ENCODE assay signal across 21 mouse cellular contexts in the genomic region with DNA sequence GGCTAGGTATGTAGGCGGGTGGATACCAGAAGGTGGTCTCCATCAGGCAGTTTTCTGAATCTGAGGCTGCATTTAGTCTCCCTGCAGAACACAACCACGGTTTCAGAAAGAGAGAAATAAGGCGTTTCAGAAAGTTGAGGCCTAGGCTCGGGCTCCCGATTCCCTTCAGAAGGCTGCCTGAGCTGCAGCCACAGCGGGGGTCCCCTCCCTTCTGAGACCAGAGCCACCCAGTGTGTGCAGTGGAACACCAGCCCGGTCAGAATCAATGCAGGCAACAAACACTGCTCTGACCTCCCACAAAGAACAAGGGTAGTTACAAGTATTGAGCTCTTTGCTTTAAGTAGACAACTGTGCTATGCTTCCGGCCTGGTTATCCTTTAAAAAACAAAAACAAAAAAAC. TPM values are rescaled to one million over a fixed set of nuclear protein-coding genes. Genes with fewer than 3 reads are reported as not detected.
A peak's percentile ranks its signal among the peaks of the same experiment; 100 is the strongest.
DNase-seq lines count a peak whose midpoint lies in the region; ATAC-seq and TF ChIP-seq lines count a peak whose summit lies in the region.
"Had no signal": no experiment of that assay in that cellular context is flagged by ENCODE, and none has a peak within 500 bp of the region (broad histone marks: within the 10 kb centered on the region; RNA-seq: fewer than 3 reads in every experiment).

No protein-coding gene starts in this region.

- peaks cover 83% of the 10 kb centered on the region for H3K27me3 ChIP-seq in hindbrain, embryonic 11.5 days (ENCODE audit: control insufficient read depth, insufficient read depth, low read length)
- H3K27me3 ChIP-seq in hindbrain, embryonic 16.5 days (replicated peaks; ENCODE audit: control insufficient read depth, insufficient read depth, low read length): peaks cover 45% of the 10 kb centered on the region
- H3K27me3 ChIP-seq in stomach, embryonic 14.5 days (ENCODE audit: control insufficient read depth, insufficient read depth, low read length): peaks cover 58% of the 10 kb centered on the region
- peaks cover 42% of the 10 kb centered on the region for H3K27me3 ChIP-seq in stomach, postnatal 0 days (ENCODE audit: control insufficient read depth, insufficient read depth, low read length)
- H3K27me3 ChIP-seq in intestine, embryonic 15.5 days (replicated peaks): peaks cover 34% of the 10 kb centered on the region

- H3K4me2 ChIP-seq in hindbrain, embryonic 11.5 days (replicated peaks; ENCODE audit: low read depth, low read length): no peak overlapping the region
- H3K4me2 ChIP-seq in hindbrain, embryonic 16.5 days (ENCODE audit: low read length): no peak overlapping the region
- peak overlapping the region; percentile 25 for H3K4me2 ChIP-seq in stomach, embryonic 14.5 days (replicated peaks; ENCODE audit: low read depth, low read length)
- no peak overlapping the region for H3K4me2 ChIP-seq in stomach, postnatal 0 days (replicated peaks; ENCODE audit: low read depth)
- H3K4me2 ChIP-seq in intestine, embryonic 15.5 days (replicated peaks): peak overlapping the region; percentile 85
- H3K4me2 ChIP-seq: embryonic facial prominence, embryonic 15.5 days; hindbrain, embryonic 15.5 days had no signal

- 2% methylated on average over 8 of the region's 8 CpGs for WGBS in hindbrain, embryonic 11.5 days
- WGBS in hindbrain, embryonic 16.5 days: 13% methylated on average over 8 of the region's 8 CpGs
- WGBS in stomach, embryonic 14.5 days: 16% methylated on average over 8 of the region's 8 CpGs
- WGBS in stomach, postnatal 0 days: 39% methylated on average over 8 of the region's 8 CpGs
- WGBS in intestine, embryonic 15.5 days: 13% methylated on average over 8 of the region's 8 CpGs

- no peak for TF ChIP-seq CTCF in stomach, postnatal 0 days (IDR thresholded peaks at IDR 0.05; ENCODE audit: low read depth)

- H3K36me3 ChIP-seq in hindbrain, embryonic 11.5 days (ENCODE audit: control insufficient read depth, insufficient read depth, low read length): no peaks in the 10 kb centered on the region
- H3K36me3 ChIP-seq in hindbrain, embryonic 16.5 days (ENCODE audit: control insufficient read depth, insufficient read depth, low read length): no peaks in the 10 kb centered on the region
- no peaks in the 10 kb centered on the region for H3K36me3 ChIP-seq in stomach, embryonic 14.5 days (ENCODE audit: control insufficient read depth, insufficient read depth, low read length)
- no peaks in the 10 kb centered on the region for H3K36me3 ChIP-seq in stomach, postnatal 0 days (ENCODE audit: control insufficient read depth, insufficient read depth, low read length)
- no peaks in the 10 kb centered on the region for H3K36me3 ChIP-seq in intestine, embryonic 15.5 days
- H3K36me3 ChIP-seq: embryonic facial prominence, embryonic 15.5 days; G1E; hindbrain, embryonic 15.5 days had no signal

- TF ChIP-seq EP300 in stomach, postnatal 0 days (optimal IDR thresholded peaks at IDR 0.05): no peak

- no peak for ATAC-seq in hindbrain, embryonic 11.5 days (ENCODE audit: low FRiP score)
- no peak for ATAC-seq in hindbrain, embryonic 16.5 days
- ATAC-seq in stomach, embryonic 14.5 days (ENCODE audit: insufficient number of reproducible peaks, insufficient read depth, low FRiP score, low read depth): no peak
- no peak for ATAC-seq in stomach, postnatal 0 days (ENCODE audit: low FRiP score, low TSS enrichment)
- no peak for ATAC-seq in intestine, embryonic 15.5 days

- no peak overlapping the region for H3K4me3 ChIP-seq in hindbrain, embryonic 11.5 days (ENCODE audit: low read depth, low read length)
- H3K4me3 ChIP-seq in hindbrain, embryonic 16.5 days (ENCODE audit: low read length): no peak overlapping the region
- peak overlapping the region; percentile 34; the same call in 1 of the 2 replicates for H3K4me3 ChIP-seq in stomach, embryonic 14.5 days (ENCODE audit: low read depth, low read length)
- no peak overlapping the region for H3K4me3 ChIP-seq in stomach, postnatal 0 days (ENCODE audit: low read depth, low read length)
- H3K4me3 ChIP-seq in intestine, embryonic 15.5 days (replicated peaks): peak overlapping the region; percentile 52
- H3K4me3 ChIP-seq: hindbrain, embryonic 15.5 days; left cerebral cortex, adult 2 months had no signal

- H3K9ac ChIP-seq in hindbrain, embryonic 11.5 days (ENCODE audit: low read depth, low read length): no peak overlapping the region
- no peak overlapping the region for H3K9ac ChIP-seq in hindbrain, embryonic 16.5 days (ENCODE audit: low read depth, low read length)
- no peak overlapping the region for H3K9ac ChIP-seq in stomach, embryonic 14.5 days (replicated peaks; ENCODE audit: low read depth, low read length)
- no peak overlapping the region for H3K9ac ChIP-seq in stomach, postnatal 0 days (ENCODE audit: low read length)
- H3K9ac ChIP-seq in intestine, embryonic 15.5 days: peak overlapping the region; percentile 41
- H3K9ac ChIP-seq: embryonic facial prominence, embryonic 15.5 days; hindbrain, embryonic 15.5 days had no signal

- peaks cover 13% of the 10 kb centered on the region for H3K4me1 ChIP-seq in hindbrain, embryonic 11.5 days (replicated peaks; ENCODE audit: control insufficient read depth, insufficient read depth, low read length)
- H3K4me1 ChIP-seq in hindbrain, embryonic 16.5 days (ENCODE audit: control insufficient read depth, insufficient read depth, low read depth, low read length): no peaks in the 10 kb centered on the region; the same call in 1 of the 2 replicates
- peaks cover 8% of the 10 kb centered on the region for H3K4me1 ChIP-seq in stomach, embryonic 14.5 days (ENCODE audit: control insufficient read depth, insufficient read depth, low read length)
- no peaks in the 10 kb centered on the region for H3K4me1 ChIP-seq in stomach, postnatal 0 days (replicated peaks; ENCODE audit: control insufficient read depth, insufficient read depth)
- peaks cover 9% of the 10 kb centered on the region; the same call in 1 of the 2 replicates for H3K4me1 ChIP-seq in intestine, embryonic 15.5 days (replicated peaks)

- no peak overlapping the region for H3K27ac ChIP-seq in hindbrain, embryonic 11.5 days (ENCODE audit: low read depth, low read length)
- H3K27ac ChIP-seq in hindbrain, embryonic 16.5 days (ENCODE audit: low read depth, low read length): no peak overlapping the region
- H3K27ac ChIP-seq in stomach, embryonic 14.5 days (ENCODE audit: low read length): no peak overlapping the region
- no peak overlapping the region for H3K27ac ChIP-seq in stomach, postnatal 0 days (replicated peaks)
- H3K27ac ChIP-seq in intestine, embryonic 15.5 days: peak overlapping the region; percentile 81
- H3K27ac ChIP-seq: embryonic facial prominence, embryonic 15.5 days; hindbrain, embryonic 15.5 days; left cerebral cortex, adult 2 months had no signal

- no peaks in the 10 kb centered on the region for H3K9me3 ChIP-seq in hindbrain, embryonic 11.5 days (ENCODE audit: control insufficient read depth, low read length)
- no peaks in the 10 kb centered on the region for H3K9me3 ChIP-seq in hindbrain, embryonic 16.5 days (ENCODE audit: control insufficient read depth, low read length)
- no peaks in the 10 kb centered on the region for H3K9me3 ChIP-seq in stomach, embryonic 14.5 days (ENCODE audit: control insufficient read depth, low read depth, low read length)
- no peaks in the 10 kb centered on the region for H3K9me3 ChIP-seq in stomach, postnatal 0 days (ENCODE audit: control insufficient read depth, low read length)
- H3K9me3 ChIP-seq in intestine, embryonic 15.5 days: no peaks in the 10 kb centered on the region
- H3K9me3 ChIP-seq: embryonic facial prominence, embryonic 15.5 days; hindbrain, embryonic 15.5 days had no signal

- peak; percentile 54 for DNase-seq in hindbrain, embryonic 11.5 days (ENCODE audit: low spot score)
- no peak for DNase-seq in stomach, postnatal 0 days (ENCODE audit: low spot score)
- DNase-seq in thymus, adult 18-20 months: no peak
- DNase-seq in lung, postnatal 10 days: no peak
- no peak for DNase-seq in left cerebral cortex, postnatal 25 days (ENCODE audit: low spot score in 2 of 2)
- DNase-seq: adrenal gland, adult 8-10 months; cerebellum, adult 18-20 months; gastrocnemius, postnatal 36 days; kidney, postnatal 10 days; thymus, postnatal 14 days had no signal

- intact Hi-C loops in left cerebral cortex, postnatal 25 days (cut with DNase I): loop anchor here (5.0 to 10.0 kb wide), 4 partner anchors 226 to 1621 kb away; partner anchors contain the start of gene Hpse2

RNA-seq across cellular contexts. Expression of gene Nkx2-3, which starts 1.0 kb away (rescaled TPM):
- polyA plus RNA-seq in hindbrain, embryonic 11.5 days (2014; fragmentation: Nextera tagmentation; extraction: Ambion mirVana): 0.20 and 0.38 TPM in 2 replicates
- 0.19 TPM in 1 of 2 replicates, not detected in the other for polyA plus RNA-seq in hindbrain, embryonic 16.5 days (2015; fragmentation: Nextera tagmentation; extraction: Ambion mirVana)
- 5.5 and 6.9 TPM in 2 replicates for polyA plus RNA-seq in stomach, embryonic 14.5 days (2014; fragmentation: Nextera tagmentation; extraction: Ambion mirVana)
- polyA plus RNA-seq in stomach, postnatal 0 days (2015; fragmentation: Nextera tagmentation; extraction: Ambion mirVana): 5.4 and 5.7 TPM in 2 replicates
- polyA plus RNA-seq in intestine, embryonic 15.5 days (2015; fragmentation: Nextera tagmentation; extraction: Ambion mirVana): 80.9 and 88.1 TPM in 2 replicates
- total RNA-seq in left cerebral cortex, postnatal 25 days (2021): not detected
- total RNA-seq: adrenal gland, adult 8-10 months; gastrocnemius, postnatal 36 days; layer of hippocampus, adult 8-10 months; left cerebral cortex, adult 2 months; liver, adult 2 months had no signal
- polyA plus RNA-seq: G1E; heart, embryonic 14.5 days; lung, embryonic 16.5 days had no signal

Comparison
In these comparisons a context has a peak if more than half of its experiments do, and no peak if none do; other contexts are left out.
1. H3K4me2 ChIP-seq: peak in stomach, embryonic 14.5 days (single experiment) and intestine, embryonic 15.5 days (single experiment); none in hindbrain, embryonic 11.5 days (single experiment), hindbrain, embryonic 16.5 days (single experiment) and stomach, postnatal 0 days (single experiment).
2. H3K4me3 ChIP-seq: peak in stomach, embryonic 14.5 days (single experiment) and intestine, embryonic 15.5 days (single experiment); none in hindbrain, embryonic 11.5 days (single experiment), hindbrain, embryonic 16.5 days (single experiment) and stomach, postnatal 0 days (single experiment).
3. RNA of gene Nkx2-3, which starts 1.0 kb away (polyA plus RNA-seq): 80.9 to 88.1 TPM in intestine, embryonic 15.5 days; 5.4 to 5.7 TPM in stomach, postnatal 0 days, 5.5 to 6.9 TPM in stomach, embryonic 14.5 days, 0.20 to 0.38 TPM in hindbrain, embryonic 11.5 days and 0.19 TPM in hindbrain, embryonic 16.5 days; every median in the first group is over 10 times any median in the second.